Mouse (Mus musculus): ENCODE results near the gene Ppp1r13l. TPM values are rescaled to one million over a fixed set of nuclear protein-coding genes. Genes with fewer than 3 reads are reported as not detected.

Gene Ppp1r13l
- polyA plus RNA-seq, 1 experiment from 2014 or later: 2.6 TPM

DNA sequence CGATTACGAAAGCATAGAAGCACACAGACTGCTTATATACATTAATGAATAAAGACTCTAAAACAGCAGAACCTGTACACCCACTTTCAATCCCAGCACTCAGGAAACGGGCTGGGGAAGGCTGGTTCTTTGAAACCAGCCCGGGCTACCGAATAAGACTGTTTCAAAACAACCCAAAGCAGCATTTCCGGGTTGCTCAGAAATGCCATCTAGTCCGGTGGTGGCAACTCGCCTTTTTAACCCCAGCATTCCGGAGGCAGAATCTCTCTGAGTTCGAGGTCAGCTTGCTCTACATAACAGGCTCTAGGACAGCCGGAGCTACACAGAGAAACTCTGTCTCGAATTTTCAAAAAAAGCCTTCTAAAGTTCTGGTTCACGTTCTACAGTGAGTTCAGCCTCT lies 915 bp upstream of the Ppp1r13l start:
- Histone ChIP-seq H3K9me3 (ENCODE audit: control insufficient read depth, low read length) (no peaks in the 10 kb centered on the region), H3K27me3 (ENCODE audit: control insufficient read depth, insufficient read depth, low read length) (no peaks in the 10 kb centered on the region), H3K4me1 (replicated peaks; ENCODE audit: control insufficient read depth, insufficient read depth, low read length) (peaks cover 20% of the 10 kb centered on the region; the same call in 1 of the 2 replicates), H3K27ac (no peak overlapping the region), H3K4me2 (replicated peaks) (peak overlapping the region; percentile 85), H3K36me3 (replicated peaks; ENCODE audit: control insufficient read depth, insufficient read depth) (peaks cover 24% of the 10 kb centered on the region), H3K4me3 (replicated peaks; ENCODE audit: low read length) (peak overlapping the region; percentile 72), H3K9ac (peak overlapping the region; percentile 72)
- no peak for DNase-seq (ENCODE audit: low spot score)
- no peak for ATAC-seq (ENCODE audit: low FRiP score)
- 29% methylated on average over 13 of the region's 13 CpGs for WGBS

DNA sequence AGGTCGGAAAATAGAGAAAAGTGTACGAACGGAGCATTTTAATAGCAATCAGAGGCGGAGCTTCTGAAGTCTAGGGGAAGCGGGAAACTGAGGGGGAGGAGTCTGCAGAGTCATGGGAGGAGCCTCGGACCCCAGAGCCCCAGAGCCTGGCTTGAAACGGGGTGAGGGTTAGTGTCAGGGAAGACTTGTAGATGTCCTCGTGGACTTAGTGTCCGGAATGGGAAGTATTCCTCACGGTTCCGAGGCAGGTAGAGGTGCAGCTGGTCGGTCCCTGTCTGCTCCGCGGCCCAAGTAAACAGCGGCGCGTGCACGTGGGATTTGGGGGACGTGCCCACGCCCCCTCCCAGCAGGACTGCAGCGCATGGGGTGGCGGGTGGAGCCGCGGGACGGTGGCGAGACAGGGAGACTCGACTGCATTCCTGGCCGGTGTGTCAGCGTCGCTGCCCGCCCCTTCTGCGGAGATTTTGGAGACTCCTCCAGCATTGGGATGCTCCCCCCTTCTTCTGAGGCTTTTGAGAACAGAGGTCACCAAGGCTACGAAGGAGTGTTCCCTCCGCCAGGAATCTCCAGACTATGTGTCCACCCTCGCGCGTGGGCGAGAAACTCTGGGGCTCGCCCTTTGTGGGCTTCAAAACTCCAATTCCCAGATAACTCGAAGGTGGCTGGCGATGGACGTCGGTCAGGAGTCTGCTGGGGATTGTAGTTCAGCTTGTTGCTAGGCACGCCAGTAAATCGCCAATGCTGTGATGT lies 518 bp downstream of the Ppp1r13l start:
- Histone ChIP-seq H3K4me1 (replicated peaks; ENCODE audit: control insufficient read depth, insufficient read depth, low read length) (peaks cover 20% of the 10 kb centered on the region; the same call in 1 of the 2 replicates), H3K4me2 (replicated peaks) (peak overlapping the region; percentile 85), H3K27ac (no peak overlapping the region; the same call in 1 of the 2 replicates), H3K9me3 (ENCODE audit: control insufficient read depth, low read length) (no peaks in the 10 kb centered on the region), H3K9ac (peak overlapping the region; percentile 72), H3K36me3 (replicated peaks; ENCODE audit: control insufficient read depth, insufficient read depth) (peaks cover 14% of the 10 kb centered on the region; the same call in 1 of the 2 replicates), H3K27me3 (ENCODE audit: control insufficient read depth, insufficient read depth, low read length) (no peaks in the 10 kb centered on the region), H3K4me3 (replicated peaks; ENCODE audit: low read length) (peak overlapping the region; percentile 72)
- peak; percentile 54 for DNase-seq (ENCODE audit: low spot score)
- under 1% methylated on average over 45 of the region's 45 CpGs for WGBS
- ATAC-seq (ENCODE audit: low FRiP score): peak; percentile 69

DNA sequence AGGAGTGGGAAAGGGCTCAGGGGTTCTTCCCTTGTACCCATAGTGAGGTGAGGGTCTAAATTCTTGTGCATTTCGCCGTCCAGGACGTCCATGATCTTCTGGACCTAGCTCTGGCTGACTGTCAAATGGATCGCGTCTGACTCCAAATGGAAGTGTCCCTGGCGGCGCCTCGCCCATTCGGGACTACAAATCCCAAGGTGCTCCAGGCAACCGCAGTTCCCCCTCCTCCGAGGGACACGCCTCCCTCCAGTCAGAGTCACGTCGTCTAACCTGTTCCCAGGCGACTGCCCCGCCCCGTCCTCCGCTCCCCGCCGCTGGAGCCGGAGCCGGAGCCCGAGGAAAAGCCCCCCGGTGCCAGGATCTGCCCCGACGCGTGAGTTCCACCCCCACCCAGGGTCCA lies 1.4 kb downstream of the Ppp1r13l start:
- ATAC-seq (ENCODE audit: low FRiP score) (peak; percentile 61), DNase-seq (ENCODE audit: low spot score) (peak; percentile 80)
- WGBS: under 1% methylated on average over 27 of the region's 27 CpGs
- H3K27ac ChIP-seq: no peak overlapping the region
- H3K27me3 ChIP-seq (ENCODE audit: control insufficient read depth, insufficient read depth, low read length): no peaks in the 10 kb centered on the region
- peak overlapping the region; percentile 52 for H3K9ac ChIP-seq
- peak overlapping the region; percentile 85 for H3K4me2 ChIP-seq (replicated peaks)
- peak overlapping the region; percentile 72 for H3K4me3 ChIP-seq (replicated peaks; ENCODE audit: low read length)
- peaks cover 20% of the 10 kb centered on the region; the same call in 1 of the 2 replicates for H3K4me1 ChIP-seq (replicated peaks; ENCODE audit: control insufficient read depth, insufficient read depth, low read length)
- H3K9me3 ChIP-seq (ENCODE audit: control insufficient read depth, low read length): no peaks in the 10 kb centered on the region
- H3K36me3 ChIP-seq (replicated peaks; ENCODE audit: control insufficient read depth, insufficient read depth): 0 out of 2 replicates have a peak, but pooled peaks cover 8% of the 10 kb centered on the region

DNA sequence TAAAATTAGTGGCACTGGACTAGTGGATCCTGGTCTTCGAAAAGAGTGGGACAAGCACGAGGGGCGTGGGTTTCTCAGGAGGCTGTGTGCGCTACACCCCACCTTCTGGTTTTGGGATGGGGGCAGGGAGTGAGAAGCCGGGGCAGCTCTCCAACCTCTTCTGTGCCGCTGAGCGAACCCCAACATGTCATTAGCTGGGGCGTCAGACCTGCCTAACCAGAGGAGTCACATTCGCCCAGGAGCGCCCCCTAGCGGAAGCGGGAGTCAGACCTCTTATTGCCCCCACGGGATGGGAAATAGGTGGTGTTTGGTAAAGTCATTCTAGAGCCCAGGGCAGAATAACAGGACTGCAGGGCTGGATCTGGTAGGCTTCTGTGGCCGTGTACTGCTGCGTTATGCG lies 2.2 kb downstream of the Ppp1r13l start:
- WGBS: 12% methylated on average over 16 of the region's 16 CpGs
- Histone ChIP-seq H3K4me3 (replicated peaks; ENCODE audit: low read length) (peak overlapping the region; percentile 72), H3K36me3 (replicated peaks; ENCODE audit: control insufficient read depth, insufficient read depth) (0 out of 2 replicates have a peak, but pooled peaks cover 3% of the 10 kb centered on the region), H3K4me2 (replicated peaks) (peak overlapping the region; percentile 85), H3K27me3 (ENCODE audit: control insufficient read depth, insufficient read depth, low read length) (no peaks in the 10 kb centered on the region), H3K9me3 (ENCODE audit: control insufficient read depth, low read length) (no peaks in the 10 kb centered on the region), H3K27ac (no peak overlapping the region), H3K4me1 (replicated peaks; ENCODE audit: control insufficient read depth, insufficient read depth, low read length) (peaks cover 20% of the 10 kb centered on the region; the same call in 1 of the 2 replicates), H3K9ac (peak overlapping the region; percentile 52; the same call in 1 of the 2 replicates)
- ATAC-seq (ENCODE audit: low FRiP score) (no peak), DNase-seq (ENCODE audit: low spot score) (peak; percentile 50)

DNA sequence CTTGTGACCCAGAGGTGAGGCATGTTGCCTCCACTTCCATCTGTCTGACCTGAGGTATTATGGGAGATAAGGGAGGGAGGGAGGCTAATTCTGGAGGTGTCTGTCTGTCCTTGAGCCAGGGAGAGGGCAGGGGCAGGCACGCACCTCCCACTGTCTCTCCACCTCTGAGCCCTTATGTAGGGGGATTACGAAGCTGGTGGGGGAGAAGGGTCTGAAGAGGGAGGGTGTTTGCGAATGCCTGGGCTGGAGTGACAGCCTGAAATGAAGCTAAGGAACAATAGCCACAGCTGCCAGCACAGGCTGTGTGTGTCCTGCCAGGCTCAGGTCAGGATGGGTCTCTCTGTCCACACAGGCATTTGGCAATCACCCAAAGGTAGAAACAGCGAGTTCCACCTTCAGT lies 2.7 kb downstream of the Ppp1r13l start:
- Histone ChIP-seq H3K4me1 (replicated peaks; ENCODE audit: control insufficient read depth, insufficient read depth, low read length) (peaks cover 20% of the 10 kb centered on the region; the same call in 1 of the 2 replicates), H3K36me3 (replicated peaks; ENCODE audit: control insufficient read depth, insufficient read depth) (no peaks in the 10 kb centered on the region), H3K9ac (no peak overlapping the region), H3K27me3 (ENCODE audit: control insufficient read depth, insufficient read depth, low read length) (no peaks in the 10 kb centered on the region), H3K4me3 (replicated peaks; ENCODE audit: low read length) (no peak overlapping the region), H3K4me2 (replicated peaks) (no peak overlapping the region), H3K9me3 (ENCODE audit: control insufficient read depth, low read length) (no peaks in the 10 kb centered on the region), H3K27ac (no peak overlapping the region)
- 27% methylated on average over 4 of the region's 4 CpGs for WGBS
- ATAC-seq (ENCODE audit: low FRiP score): no peak
- no peak for DNase-seq (ENCODE audit: low spot score)

DNA sequence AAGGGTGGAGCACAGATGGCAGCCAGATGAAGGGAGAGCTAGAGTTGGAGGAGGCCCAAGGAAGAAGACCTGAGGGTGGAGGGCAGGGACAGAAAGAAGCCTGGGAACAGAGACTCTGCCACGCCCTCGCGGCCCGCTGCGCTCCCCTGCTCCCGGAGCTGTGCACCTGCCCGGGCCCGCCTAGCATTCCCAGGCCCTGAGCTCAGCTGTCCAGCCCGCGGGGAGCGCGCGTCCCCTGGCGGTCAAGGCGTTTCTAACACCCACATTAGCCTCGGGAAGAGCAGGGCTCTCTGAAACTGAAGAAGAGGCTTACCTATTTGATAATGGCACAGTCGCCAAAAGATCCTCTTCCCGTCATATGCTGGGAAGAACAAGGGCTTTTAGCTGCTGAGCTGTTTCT lies 4.3 kb downstream of the Ppp1r13l start:
- Histone ChIP-seq H3K27me3 (ENCODE audit: control insufficient read depth, insufficient read depth, low read length) (no peaks in the 10 kb centered on the region), H3K9ac (no peak overlapping the region), H3K4me1 (replicated peaks; ENCODE audit: control insufficient read depth, insufficient read depth, low read length) (peaks cover 10% of the 10 kb centered on the region; the same call in 1 of the 2 replicates), H3K27ac (no peak overlapping the region), H3K9me3 (ENCODE audit: control insufficient read depth, low read length) (no peaks in the 10 kb centered on the region), H3K4me3 (replicated peaks; ENCODE audit: low read length) (no peak overlapping the region), H3K36me3 (replicated peaks; ENCODE audit: control insufficient read depth, insufficient read depth) (no peaks in the 10 kb centered on the region), H3K4me2 (replicated peaks) (no peak overlapping the region)
- WGBS: 2% methylated on average over 18 of the region's 18 CpGs
- ATAC-seq (ENCODE audit: low FRiP score) (no peak), DNase-seq (ENCODE audit: low spot score) (peak; percentile 45)

DNA sequence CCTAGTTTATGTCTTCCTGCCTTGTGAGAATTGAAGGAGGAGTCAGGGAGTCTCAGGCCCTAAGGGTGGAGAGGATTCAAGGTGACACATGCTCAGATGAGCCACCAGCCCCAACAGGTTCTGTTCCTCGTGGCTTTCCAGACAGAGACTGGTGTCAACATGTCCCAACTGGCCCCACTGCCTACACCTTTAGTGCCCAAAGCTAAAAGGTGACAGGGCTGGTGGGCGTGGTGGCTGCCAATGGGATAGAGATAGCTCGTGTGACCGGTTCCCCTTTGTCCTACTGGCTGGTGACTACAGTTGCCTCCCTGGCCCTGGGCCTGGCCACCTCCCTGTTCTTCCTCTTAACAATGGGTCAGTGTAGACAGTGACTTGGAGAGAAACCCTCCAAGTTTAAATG lies 5.8 kb downstream of the Ppp1r13l start:
- H3K36me3 ChIP-seq (replicated peaks; ENCODE audit: control insufficient read depth, insufficient read depth): no peaks in the 10 kb centered on the region
- H3K27me3 ChIP-seq (ENCODE audit: control insufficient read depth, insufficient read depth, low read length): no peaks in the 10 kb centered on the region
- no peaks in the 10 kb centered on the region for H3K9me3 ChIP-seq (ENCODE audit: control insufficient read depth, low read length)
- H3K4me2 ChIP-seq (replicated peaks): no peak overlapping the region
- ATAC-seq (ENCODE audit: low FRiP score) (no peak), DNase-seq (ENCODE audit: low spot score) (no peak)
- no peak overlapping the region for H3K27ac ChIP-seq
- 84% methylated on average over 4 of the region's 4 CpGs for WGBS
- no peak overlapping the region for H3K9ac ChIP-seq
- no peak overlapping the region for H3K4me3 ChIP-seq (replicated peaks; ENCODE audit: low read length)
- peaks cover 10% of the 10 kb centered on the region; the same call in 1 of the 2 replicates for H3K4me1 ChIP-seq (replicated peaks; ENCODE audit: control insufficient read depth, insufficient read depth, low read length)

DNA sequence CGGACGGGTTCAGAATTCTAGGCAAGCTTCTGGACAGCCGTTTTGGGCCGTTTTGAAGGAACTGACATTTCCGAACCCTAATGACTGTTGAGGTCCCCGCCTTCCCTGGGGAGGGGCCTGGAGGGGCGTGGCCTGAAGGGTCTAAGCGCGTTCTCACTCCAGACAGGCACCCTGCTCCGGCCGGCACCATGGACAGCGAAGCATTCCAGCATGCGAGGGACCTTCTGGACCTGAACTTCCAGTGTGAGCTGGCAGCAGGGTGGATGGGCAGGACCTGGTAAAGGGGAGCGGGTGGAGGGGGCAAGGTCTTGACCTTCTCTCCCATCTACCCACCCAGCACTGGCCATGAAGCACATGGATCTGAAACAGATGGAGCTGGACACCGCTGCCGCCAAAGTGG lies 8.8 kb downstream of the Ppp1r13l start:
- no peaks in the 10 kb centered on the region for H3K36me3 ChIP-seq (replicated peaks; ENCODE audit: control insufficient read depth, insufficient read depth)
- ATAC-seq (ENCODE audit: low FRiP score): no peak
- H3K4me1 ChIP-seq (replicated peaks; ENCODE audit: control insufficient read depth, insufficient read depth, low read length): no peaks in the 10 kb centered on the region
- H3K9ac ChIP-seq: no peak overlapping the region
- no peak for DNase-seq (ENCODE audit: low spot score)
- no peak overlapping the region for H3K27ac ChIP-seq
- 25% methylated on average over 16 of the region's 16 CpGs for WGBS
- H3K27me3 ChIP-seq (ENCODE audit: control insufficient read depth, insufficient read depth, low read length): no peaks in the 10 kb centered on the region
- H3K4me3 ChIP-seq (replicated peaks; ENCODE audit: low read length): no peak overlapping the region
- H3K9me3 ChIP-seq (ENCODE audit: control insufficient read depth, low read length): no peaks in the 10 kb centered on the region
- H3K4me2 ChIP-seq (replicated peaks): no peak overlapping the region

DNA sequence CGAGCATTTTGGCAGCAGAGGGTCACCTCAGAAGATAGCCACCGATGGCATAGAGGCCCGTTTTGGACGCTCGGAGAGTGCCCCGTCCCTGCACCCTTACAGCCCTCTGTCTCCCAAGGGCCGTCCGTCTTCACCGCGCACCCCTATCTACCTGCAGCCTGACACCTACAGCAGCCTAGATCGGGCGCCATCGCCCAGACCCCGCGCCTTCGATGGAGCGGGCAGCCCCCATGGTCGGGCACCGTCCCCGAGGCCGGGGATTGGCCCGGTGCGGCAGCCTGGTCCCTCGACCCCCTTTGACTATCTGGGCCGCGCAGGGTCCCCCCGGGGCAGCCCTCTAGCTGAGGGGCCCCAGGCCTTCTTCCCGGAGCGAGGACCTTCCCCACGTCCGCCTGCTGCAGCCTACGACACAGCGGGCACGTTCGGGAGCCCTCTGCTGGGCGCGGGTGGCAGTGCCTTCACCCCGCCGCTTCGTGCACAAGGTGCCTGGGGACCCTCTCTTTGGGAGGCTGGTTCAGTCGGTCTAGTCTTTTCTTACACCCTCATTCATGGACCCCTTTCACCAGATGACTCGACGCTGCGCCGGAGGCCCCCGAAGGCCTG lies 10.4 kb downstream of the Ppp1r13l start:
- Histone ChIP-seq H3K4me2 (replicated peaks) (peak overlapping the region; percentile 65), H3K4me3 (replicated peaks; ENCODE audit: low read length) (peak overlapping the region; percentile 37), H3K9me3 (ENCODE audit: control insufficient read depth, low read length) (no peaks in the 10 kb centered on the region), H3K36me3 (replicated peaks; ENCODE audit: control insufficient read depth, insufficient read depth) (no peaks in the 10 kb centered on the region), H3K4me1 (replicated peaks; ENCODE audit: control insufficient read depth, insufficient read depth, low read length) (no peaks in the 10 kb centered on the region), H3K27ac (no peak overlapping the region), H3K9ac (peak overlapping the region; percentile 63), H3K27me3 (ENCODE audit: control insufficient read depth, insufficient read depth, low read length) (no peaks in the 10 kb centered on the region)
- 14% methylated on average over 44 of the region's 46 CpGs for WGBS
- ATAC-seq (ENCODE audit: low FRiP score): peak; percentile 85
- peak; percentile 78 for DNase-seq (ENCODE audit: low spot score)
